Mouse (Mus musculus) cerebellum, adult 8-10 months (tissue): ENCODE results near the gene Ptprk.
A peak's percentile ranks its signal among the peaks of the same experiment; 100 is the strongest.

Source experiments
- DNase-seq: peaks from one replicate; pipeline ENCODE4 v3.0.0; 2022

The Ptprk gene

DNA sequence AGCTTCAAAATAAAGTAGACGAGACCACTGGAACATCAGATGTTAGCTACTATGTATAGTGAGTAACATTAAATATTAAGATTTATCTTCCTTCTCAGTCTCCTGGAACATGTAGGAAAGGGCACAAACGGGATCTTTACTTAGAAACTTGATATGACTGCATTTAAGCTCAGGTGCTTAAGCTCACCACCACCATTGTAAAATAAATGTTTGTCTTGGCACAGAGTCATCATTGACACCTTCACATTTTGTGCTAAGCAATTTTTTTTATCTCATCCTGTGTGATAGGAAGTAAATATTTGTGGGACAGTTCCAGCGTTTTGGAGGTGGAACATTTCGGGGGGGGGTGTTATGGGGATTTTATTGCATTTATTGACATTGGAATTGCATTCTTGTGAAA lies 375.2 kb downstream of the Ptprk start:
- DNase-seq = no peak

DNA sequence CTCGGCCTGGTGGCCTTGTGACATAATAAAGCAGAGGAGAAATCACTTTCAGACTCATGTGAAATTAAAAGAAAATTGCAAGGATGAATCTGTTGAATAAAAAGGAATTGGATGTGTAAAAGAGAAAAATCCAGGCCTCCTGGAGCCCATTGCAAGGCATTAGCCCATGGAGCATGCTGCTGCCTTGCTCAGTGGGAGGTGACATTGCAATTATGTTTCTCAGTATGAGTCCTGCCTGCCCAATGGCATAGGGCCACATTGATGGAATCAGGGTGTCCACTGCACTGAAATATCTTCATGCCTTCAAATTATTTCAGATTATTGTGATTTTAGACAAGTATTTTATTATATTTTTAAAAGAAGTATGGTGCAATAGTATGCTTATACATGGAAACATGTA lies 376.0 kb downstream of the Ptprk start:
- DNase-seq = no peak

DNA sequence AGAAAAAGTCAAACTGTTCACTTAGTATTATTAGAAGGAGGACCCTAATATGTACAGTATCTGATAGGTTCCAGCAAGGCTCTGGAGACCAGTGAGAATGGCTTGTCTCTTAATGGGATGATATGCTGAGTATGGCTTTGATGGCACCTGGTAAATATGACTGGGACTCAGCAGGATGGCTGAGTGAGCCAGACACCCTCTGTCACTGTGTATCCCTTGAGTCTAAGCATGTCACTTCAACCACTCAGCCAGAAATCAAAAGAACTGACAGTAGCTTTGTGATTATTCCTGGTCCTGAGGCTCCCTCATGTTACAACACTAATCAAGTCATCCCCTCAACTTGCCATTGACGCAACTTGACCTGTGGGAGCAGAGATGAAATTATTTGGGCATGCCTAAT lies 383.4 kb downstream of the Ptprk start:
- DNase-seq = no peak

- DNase-seq = no peak
Measured at GRCm38 (mm10) chr10:28459963-28460362, 385.3 kb downstream of the Ptprk start.

GRCm38 (mm10) chr10:28463706-28464105 lies 389.1 kb downstream of the Ptprk start:
- DNase-seq = no peak

DNA sequence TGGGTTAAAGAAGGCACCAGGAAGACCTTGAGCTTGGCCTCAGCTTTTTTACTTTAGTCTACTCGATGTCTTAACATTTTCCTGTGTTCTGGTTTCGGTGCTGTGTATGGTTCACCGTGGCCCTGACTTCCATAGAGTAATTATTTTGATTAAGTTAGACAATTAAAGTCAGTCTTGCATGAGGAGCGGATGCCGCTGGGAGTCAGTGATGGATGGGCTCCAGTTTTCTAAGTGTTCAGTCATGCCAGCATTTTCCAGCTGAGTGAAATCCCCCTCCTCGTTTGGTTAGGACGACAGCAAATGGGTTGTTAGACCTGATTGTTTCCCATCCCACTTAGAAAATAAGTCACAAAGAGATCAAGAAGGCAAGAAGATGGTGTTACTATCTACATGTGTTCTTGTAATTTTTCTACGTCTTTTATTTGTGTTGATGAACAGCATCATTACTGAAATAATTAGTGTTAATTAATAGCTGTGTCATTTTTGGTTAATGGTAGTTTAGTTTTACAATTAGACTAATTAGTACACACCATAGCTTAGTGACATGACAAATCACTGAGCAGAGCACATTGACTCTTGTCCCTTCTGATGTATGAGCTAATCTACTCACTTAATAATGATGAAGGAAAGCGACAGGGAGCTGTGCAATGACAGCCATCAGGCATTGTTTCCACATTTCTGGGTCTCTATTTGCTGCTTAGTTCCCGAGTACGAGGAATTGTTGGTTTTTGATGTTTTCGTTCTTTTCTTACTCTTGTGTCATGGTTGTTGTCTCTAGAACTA lies 390.3 kb downstream of the Ptprk start:
- DNase-seq = no peak

DNA sequence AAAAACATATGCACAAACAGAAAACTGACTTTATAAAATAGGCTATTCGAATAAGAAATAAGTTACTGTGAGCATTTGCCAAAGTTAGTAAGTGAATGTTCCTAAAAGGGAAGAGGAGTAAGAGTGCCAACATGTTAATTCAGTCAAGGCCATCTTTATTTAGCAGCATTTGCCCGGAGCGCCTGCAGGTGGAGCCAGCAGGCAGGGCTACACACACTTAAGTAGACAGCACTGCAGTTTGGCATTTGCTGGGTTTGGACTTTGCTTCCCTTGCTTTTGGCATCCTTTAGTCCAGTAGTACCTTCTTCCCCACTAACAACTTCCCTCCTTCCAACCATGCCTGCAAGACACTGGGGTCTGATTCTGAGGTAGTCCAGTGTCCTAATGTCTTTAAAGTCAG lies 411.0 kb downstream of the Ptprk start:
- peak; percentile 41 for DNase-seq

DNA sequence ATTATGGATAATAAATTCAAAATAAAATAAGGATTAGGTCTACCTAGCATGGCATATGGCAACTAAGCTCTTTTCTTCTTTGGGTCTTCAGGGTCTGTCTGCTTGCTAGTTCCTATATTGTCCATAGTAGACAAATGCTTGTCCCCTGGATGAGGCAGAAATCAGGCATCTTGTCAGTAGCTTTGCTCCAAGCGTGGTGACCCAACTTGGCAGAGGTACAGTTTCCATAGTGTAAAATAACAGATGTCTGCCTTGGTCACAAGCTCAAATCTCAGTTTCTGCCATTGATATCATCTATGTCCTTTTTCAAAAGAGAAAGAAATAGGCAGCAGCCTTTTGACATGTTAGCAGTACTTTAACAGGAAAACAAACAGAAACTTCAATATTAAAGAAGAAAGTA lies 416.4 kb downstream of the Ptprk start:
- DNase-seq = peak; percentile 15

DNA sequence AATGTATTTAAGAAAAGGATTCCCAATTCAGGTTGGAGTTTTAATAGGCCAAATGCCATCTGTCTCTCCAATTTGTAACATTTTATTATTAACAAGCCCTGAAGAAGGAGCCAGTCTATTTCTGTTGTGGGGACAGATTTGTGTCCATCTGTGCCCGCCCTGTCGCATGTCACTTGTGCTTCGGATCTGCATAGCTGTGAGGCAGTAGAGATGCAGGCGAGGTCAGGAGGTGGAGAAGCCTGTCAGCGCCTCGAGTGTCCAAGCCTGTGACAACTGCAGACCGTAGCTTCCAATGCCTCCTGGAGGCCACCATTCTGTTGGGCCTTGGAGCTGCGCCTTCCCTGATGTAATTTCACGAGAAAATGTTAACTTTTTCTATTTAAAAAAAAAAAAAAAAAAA lies 417.6 kb downstream of the Ptprk start:
- peak; percentile 66 for DNase-seq

- peak; percentile 6 for DNase-seq
Measured at GRCm38 (mm10) chr10:28492870-28493269, 418.2 kb downstream of the Ptprk start.

GRCm38 (mm10) chr10:28493271-28493861 lies 418.7 kb downstream of the Ptprk start:
- peak; percentile 18 for DNase-seq

- no peak for DNase-seq
Measured at GRCm38 (mm10) chr10:28497791-28498190, 423.2 kb downstream of the Ptprk start.

- DNase-seq = no peak
Measured at GRCm38 (mm10) chr10:28498504-28498903, 423.9 kb downstream of the Ptprk start.

DNA sequence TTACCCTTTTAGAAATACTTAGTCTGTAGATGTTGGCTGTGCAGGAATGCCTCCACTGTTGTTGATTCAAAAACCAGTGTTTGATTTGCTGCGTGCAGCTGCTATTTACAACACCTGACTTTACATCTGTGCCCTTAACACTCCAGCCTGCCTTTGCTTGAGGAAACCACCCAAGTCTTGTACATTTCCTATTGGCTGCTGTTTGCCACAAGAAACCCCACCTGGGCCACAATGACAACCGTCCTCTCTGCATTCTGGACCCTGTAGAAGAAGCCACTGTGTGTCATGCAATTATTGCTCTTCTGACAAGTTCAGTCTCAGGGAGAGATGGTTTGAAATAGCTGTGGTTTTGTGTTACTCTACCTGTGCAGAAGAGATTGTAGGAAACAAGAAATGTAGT lies 439.0 kb downstream of the Ptprk start:
- no peak for DNase-seq

- no peak for DNase-seq
Measured at GRCm38 (mm10) chr10:28516147-28516546, 441.5 kb downstream of the Ptprk start.

GRCm38 (mm10) chr10:28518297-28518696 lies 443.7 kb downstream of the Ptprk start:
- DNase-seq = no peak

GRCm38 (mm10) chr10:28519861-28520260 lies 445.2 kb downstream of the Ptprk start:
- no peak for DNase-seq

DNA sequence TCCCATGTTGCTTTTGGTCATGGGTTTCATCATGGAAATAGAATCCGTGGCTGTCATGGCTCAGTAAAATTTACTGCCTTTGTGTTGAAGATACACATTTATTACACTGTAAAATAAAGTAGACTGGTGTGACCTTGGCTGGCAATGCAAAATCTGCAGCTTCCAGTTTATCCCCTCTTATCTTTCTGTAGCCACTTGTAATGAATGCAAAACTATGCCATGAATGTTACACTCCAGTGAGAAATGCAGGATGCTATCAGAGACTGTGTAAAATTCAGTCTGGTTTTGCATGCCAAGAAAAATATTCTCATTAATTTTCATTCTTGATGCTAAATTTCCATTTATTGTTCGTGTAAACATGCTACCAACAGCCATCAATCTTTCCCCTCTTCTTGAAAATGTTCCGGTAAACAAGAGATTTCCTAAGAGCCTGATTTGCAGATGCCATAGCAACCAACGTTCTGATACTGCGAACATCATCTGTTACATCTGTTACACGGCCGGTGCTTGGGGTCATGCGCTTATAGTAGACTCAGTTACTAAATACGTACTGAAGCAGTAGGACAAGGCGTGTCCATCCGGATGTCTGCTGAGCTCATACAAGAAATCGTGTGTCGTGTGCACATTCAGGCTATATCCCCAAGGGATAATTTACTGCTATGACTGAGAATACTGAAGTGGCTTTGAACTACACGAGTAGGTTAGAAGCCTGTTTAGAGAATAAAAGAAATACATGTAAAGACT lies 449.5 kb downstream of the Ptprk start:
- DNase-seq = no peak

- no peak for DNase-seq
Measured at GRCm38 (mm10) chr10:28540595-28540994, 466.0 kb downstream of the Ptprk start.

GRCm38 (mm10) chr10:28542754-28543153 lies 468.1 kb downstream of the Ptprk start:
- DNase-seq = no peak

DNA sequence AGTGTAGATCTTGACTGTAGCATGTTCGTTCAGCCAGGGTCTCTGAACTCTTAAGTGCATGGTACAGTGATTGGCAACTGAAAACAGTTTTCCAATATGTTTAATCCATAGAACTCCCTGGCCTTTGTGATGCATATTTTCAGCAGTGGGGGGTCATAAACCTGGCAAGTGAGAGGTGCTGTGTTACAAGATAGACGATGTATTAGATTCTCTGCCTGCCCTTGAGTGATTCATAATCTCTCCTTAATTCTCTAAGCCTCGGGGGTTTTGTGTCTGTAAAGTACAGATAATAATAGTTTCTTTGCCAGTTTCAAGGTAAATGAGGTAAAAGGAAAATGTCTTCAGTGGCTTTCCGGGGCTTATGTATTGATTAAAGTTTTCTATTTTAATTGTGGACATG lies 475.9 kb downstream of the Ptprk start:
- no peak for DNase-seq

DNA sequence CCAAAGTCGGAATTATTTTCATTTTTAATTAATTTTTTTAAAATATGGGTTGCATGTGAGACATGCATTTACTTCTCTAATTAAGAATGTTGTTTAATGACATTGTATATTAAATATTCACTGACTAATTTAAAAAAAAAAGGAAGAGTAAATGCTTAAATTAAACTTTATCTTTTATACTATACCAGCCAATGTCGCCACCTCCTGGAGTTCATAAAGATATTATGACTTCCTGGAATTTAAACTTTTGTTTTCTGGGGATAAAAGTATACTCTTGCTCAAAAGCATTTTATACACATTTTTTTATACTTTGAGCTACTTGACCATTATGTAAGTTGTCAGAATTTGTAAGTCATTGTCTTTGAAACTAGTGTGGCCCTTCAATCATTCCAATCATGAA lies 477.4 kb downstream of the Ptprk start:
- DNase-seq = no peak

- DNase-seq = no peak
Measured at GRCm38 (mm10) chr10:28564110-28564674, 489.6 kb downstream of the Ptprk start.

GRCm38 (mm10) chr10:28566378-28566777 lies 491.8 kb downstream of the Ptprk start:
- no peak for DNase-seq
